Mouse (Mus musculus) midbrain, embryonic 10.5 days (tissue): ENCODE data around the gene Ipo4. TPM values are rescaled to one million over a fixed set of nuclear protein-coding genes. Genes with fewer than 3 reads are reported as not detected.

Experiments used
- DNase-seq: peaks from one replicate; pipeline ENCODE4 v3.0.0-alpha.2; 2017; ENCODE audit warnings: low spot score
- H3K27ac ChIP-seq: fragments of 300-500 bp; sonication (generic); replicated peaks from 2 replicates; pipeline ENCODE4 v1.5.1; 2016; ENCODE audit warnings: mild to moderate bottlenecking
- H3K27me3 ChIP-seq: fragments of 300-500 bp; sonication (generic); 2 replicates; pipeline ENCODE4 v1.6.1; 2016; ENCODE audit warnings: low read depth, mild to moderate bottlenecking; ENCODE audit not compliant: poor library complexity, severe bottlenecking
- H3K36me3 ChIP-seq: fragments of 300-500 bp; sonication (generic); 2 replicates; pipeline ENCODE4 v1.6.1; 2016; ENCODE audit warnings: mild to moderate bottlenecking, moderate library complexity
- H3K4me1 ChIP-seq: fragments of 300-500 bp; sonication (generic); 2 replicates; pipeline ENCODE4 v1.6.1; 2016
- H3K4me3 ChIP-seq: fragments of 300-500 bp; sonication (generic); 2 replicates; pipeline ENCODE4 v1.5.1; 2016; ENCODE audit warnings: mild to moderate bottlenecking, moderate library complexity
- H3K9me3 ChIP-seq: fragments of 300-500 bp; sonication (generic); replicated peaks from 2 replicates; pipeline ENCODE4 v1.6.1; 2016; ENCODE audit warnings: mild to moderate bottlenecking
- WGBS: fragments of 180-500 bp; shearing (Covaris S2); methylation state at CpG from one replicate; pipeline ENCODE4 v1.1.7; 2016; 5-methylcytosine and 5-hydroxymethylcytosine counted together
- polyA plus RNA-seq: library from polyadenylated mRNA; unstranded; fragments of >200 nt; fragmentation: Nextera tagmentation; extraction: Ambion mirVana; gene quantifications from 2 replicates; pipeline ENCODE4 v1.2.1, GENCODE M21; 2016

Ipo4 gene
- polyA plus RNA-seq, 1 experiment from 2014 or later = 100 TPM

GRCm38 (mm10) chr14:55580731-55581130, 55.0 kb downstream of the Ipo4 start:
- Histone ChIP-seq H3K27me3 (peaks cover 17% of the 10 kb centered on the region), H3K9me3 (no peaks in the 10 kb centered on the region), H3K4me3 (no peak overlapping the region), H3K4me1 (peaks cover 30% of the 10 kb centered on the region), H3K36me3 (peaks cover 27% of the 10 kb centered on the region), H3K27ac (no peak overlapping the region)
- DNase-seq = no peak
- WGBS = 96% methylated on average over 16 of the region's 16 CpGs

- DNase-seq = no peak
- Histone ChIP-seq H3K4me1 (peaks cover 25% of the 10 kb centered on the region), H3K27ac (no peak overlapping the region), H3K4me3 (no peak overlapping the region), H3K36me3 (peaks cover 27% of the 10 kb centered on the region), H3K9me3 (no peaks in the 10 kb centered on the region), H3K27me3 (peaks cover 15% of the 10 kb centered on the region)
- 83% methylated on average over 23 of the region's 23 CpGs for WGBS
These were observed 56.0 kb downstream of the Ipo4 start for GRCm38 (mm10) chr14:55579511-55580496.

GRCm38 (mm10) chr14:55578668-55579269, 57.0 kb downstream of the Ipo4 start:
- peaks cover 20% of the 10 kb centered on the region for H3K4me1 ChIP-seq
- DNase-seq = no peak
- WGBS = 31% methylated on average over 6 of the region's 6 CpGs
- H3K4me3 ChIP-seq = peak overlapping the region; percentile 64
- peaks cover 27% of the 10 kb centered on the region for H3K36me3 ChIP-seq
- peak overlapping the region; percentile 87 for H3K27ac ChIP-seq
- peaks cover 5% of the 10 kb centered on the region for H3K27me3 ChIP-seq
- H3K9me3 ChIP-seq = no peaks in the 10 kb centered on the region

- H3K27me3 ChIP-seq = no peaks in the 10 kb centered on the region
- peaks cover 20% of the 10 kb centered on the region for H3K4me1 ChIP-seq
- 1% methylated on average over 32 of the region's 32 CpGs for WGBS
- DNase-seq = peak; percentile 82
- peak within 1 kb of the TSS; percentile 64 for H3K4me3 ChIP-seq
- no peaks in the 10 kb centered on the region for H3K9me3 ChIP-seq
- H3K27ac ChIP-seq = peak within 1 kb of the TSS; percentile 87
- peaks cover 27% of the 10 kb centered on the region for H3K36me3 ChIP-seq
These were observed 57.7 kb downstream of the Ipo4 start, which contains the start of gene Psme1 for GRCm38 (mm10) chr14:55577871-55578667. TSS of gene Psme1 (plus strand) at chr14:55578123.

GRCm38 (mm10) chr14:55576376-55576775, 59.4 kb downstream of the Ipo4 start:
- Histone ChIP-seq H3K27ac (0 out of 2 replicates have a peak overlapping the region, but pooled peaks have one; percentile 33), H3K27me3 (no peaks in the 10 kb centered on the region), H3K9me3 (no peaks in the 10 kb centered on the region), H3K4me3 (no peak overlapping the region), H3K4me1 (peaks cover 20% of the 10 kb centered on the region), H3K36me3 (peaks cover 18% of the 10 kb centered on the region)
- no peak for DNase-seq
- 87% methylated on average over 16 of the region's 16 CpGs for WGBS

GRCm38 (mm10) chr14:55575711-55576110, 60.0 kb downstream of the Ipo4 start:
- WGBS = 84% methylated on average over 13 of the region's 13 CpGs
- H3K27ac ChIP-seq = 0 out of 2 replicates have a peak overlapping the region, but pooled peaks have one; percentile 28

More at GRCm38 (mm10) chr14:55575711-55576110, 60.0 kb downstream of the Ipo4 start:
- DNase-seq = no peak
- peaks cover 20% of the 10 kb centered on the region for H3K4me1 ChIP-seq
- H3K27me3 ChIP-seq = no peaks in the 10 kb centered on the region
- H3K4me3 ChIP-seq = no peak overlapping the region
- H3K9me3 ChIP-seq = no peaks in the 10 kb centered on the region
- peaks cover 12% of the 10 kb centered on the region for H3K36me3 ChIP-seq

Other genes starting within 250 kb of the Ipo4 start
- gene Dhrs4, start 157.2 kb downstream of the Ipo4 start, polyA plus RNA-seq = 60.9 and 64.5 TPM in 2 replicates
- 5.2 and 6.6 TPM in 2 replicates for gene Carmil3, start 145.3 kb downstream of the Ipo4 start, polyA plus RNA-seq
- 0.36 and 0.48 TPM in 2 replicates for gene Cpne6, start 125.5 kb downstream of the Ipo4 start, polyA plus RNA-seq
- gene Nrl, start 111.0 kb downstream of the Ipo4 start, polyA plus RNA-seq = not detected in 2 replicates
- 16.5 and 18.5 TPM in 2 replicates for gene Pck2, start 95.7 kb downstream of the Ipo4 start, polyA plus RNA-seq
- gene Dcaf11, start 76.0 kb downstream of the Ipo4 start, polyA plus RNA-seq = 78.5 and 90.8 TPM in 2 replicates
- gene A730061H03Rik, start 75.6 kb downstream of the Ipo4 start, polyA plus RNA-seq = 0.30 TPM in 1 of 2 replicates, not detected in the other
- gene Fitm1, start 60.3 kb downstream of the Ipo4 start, polyA plus RNA-seq = 0.14 and 0.25 TPM in 2 replicates
- 88.7 and 97.9 TPM in 2 replicates for gene Psme1, start 57.8 kb downstream of the Ipo4 start, polyA plus RNA-seq
- 7.9 and 8.0 TPM in 2 replicates for gene Emc9, start 50.7 kb downstream of the Ipo4 start, polyA plus RNA-seq
- 171 and 184 TPM in 2 replicates for gene Psme2, start 44.8 kb downstream of the Ipo4 start, polyA plus RNA-seq
- gene Rnf31, start 44.2 kb downstream of the Ipo4 start, polyA plus RNA-seq = 15.4 and 21.0 TPM in 2 replicates
- gene Irf9, start 32.4 kb downstream of the Ipo4 start, polyA plus RNA-seq = 6.5 and 6.9 TPM in 2 replicates
- 4.1 and 5.5 TPM in 2 replicates for gene Rec8, start 17.9 kb downstream of the Ipo4 start, polyA plus RNA-seq
- 1.1 and 1.2 TPM in 2 replicates for gene Gm49378, start 1.9 kb upstream of the Ipo4 start, polyA plus RNA-seq
- gene Tm9sf1, start 7.8 kb upstream of the Ipo4 start, polyA plus RNA-seq = 74.7 and 77.1 TPM in 2 replicates
- gene Tssk4, start 14.2 kb upstream of the Ipo4 start, polyA plus RNA-seq = 0.75 and 0.79 TPM in 2 replicates
- 65.3 and 72.9 TPM in 2 replicates for gene Mdp1, start 24.6 kb upstream of the Ipo4 start, polyA plus RNA-seq
- gene Gmpr2, start 36.0 kb upstream of the Ipo4 start, polyA plus RNA-seq = 63.5 and 65.0 TPM in 2 replicates
- 610 and 632 TPM in 2 replicates for gene Nedd8, start 36.2 kb upstream of the Ipo4 start, polyA plus RNA-seq
- gene Tinf2, start 45.9 kb upstream of the Ipo4 start, polyA plus RNA-seq = 70.5 and 74.5 TPM in 2 replicates
- 0.27 and 0.42 TPM in 2 replicates for gene Tgm1, start 78.0 kb upstream of the Ipo4 start, polyA plus RNA-seq
- gene Rabggta, start 86.3 kb upstream of the Ipo4 start, polyA plus RNA-seq = 30.1 and 34.4 TPM in 2 replicates
- gene Dhrs1, start 109.7 kb upstream of the Ipo4 start, polyA plus RNA-seq = 67.6 and 71.2 TPM in 2 replicates
- 50.6 and 60.8 TPM in 2 replicates for gene Nop9, start 109.7 kb upstream of the Ipo4 start, polyA plus RNA-seq
- 0.22 and 0.23 TPM in 2 replicates for gene Cideb, start 122.5 kb upstream of the Ipo4 start, polyA plus RNA-seq
- 0.06 and 0.22 TPM in 2 replicates for gene Ltb4r2, start 125.5 kb upstream of the Ipo4 start, polyA plus RNA-seq
- 0.25 and 0.30 TPM in 2 replicates for gene Ltb4r1, start 130.0 kb upstream of the Ipo4 start, polyA plus RNA-seq
- gene Adcy4, start 148.1 kb upstream of the Ipo4 start, polyA plus RNA-seq = 5.4 and 6.5 TPM in 2 replicates
- gene Ripk3, start 152.9 kb upstream of the Ipo4 start, polyA plus RNA-seq = 6.9 and 7.1 TPM in 2 replicates
- gene Nfatc4, start 187.2 kb upstream of the Ipo4 start, polyA plus RNA-seq = 22.0 and 24.6 TPM in 2 replicates
- 22.3 and 25.1 TPM in 2 replicates for gene Nynrin, start 218.1 kb upstream of the Ipo4 start, polyA plus RNA-seq
- 0.14 and 0.16 TPM in 2 replicates for gene Cbln3, start 248.4 kb upstream of the Ipo4 start, polyA plus RNA-seq
- gene Khnyn, start 249.0 kb upstream of the Ipo4 start, polyA plus RNA-seq = 23.2 and 24.7 TPM in 2 replicates